Mouse (Mus musculus) Patski (cell line): Measurements from ENCODE around the gene Zbtb6. TPM values are rescaled to one million over a fixed set of nuclear protein-coding genes. Genes with fewer than 3 reads are reported as not detected.

ENCODE experiments used
- ATAC-seq: fragments of 100-300 bp; one replicate; pipeline ENCODE4 v1.8.0; 2021
- CTCF ChIA-PET: fragments of 350-600 bp; sonication (Branson Sonifier 250); formaldehyde crosslinking; loops from one replicate; lab custom pipeline; 2022; ENCODE audit warnings: inconsistent platforms; lab: Charles Lee
- POLR2A ChIA-PET: fragments of 350-600 bp; sonication (Branson Sonifier 250); formaldehyde crosslinking; loops from one replicate; lab custom pipeline; 2022; ENCODE audit warnings: antibody characterized with exemption, inconsistent platforms; lab: Charles Lee
- DNase-seq: peaks from one replicate; pipeline ENCODE4 v3.0.0-alpha.2; 2011; ENCODE audit warnings: low read depth, low spot score
- H3K27me3 ChIP-seq: fragments of 371-371 bp; one replicate; pipeline ENCODE4 v1.5.1; 2021
- CTCF ChIP-seq: fragments of 100-300 bp; IDR thresholded peaks from one replicate; pipeline ENCODE4 v1.5.1; 2021
- in situ Hi-C: fragments of 300-500 bp; cut with MboI; formaldehyde crosslinking; loops from 3 replicates; pipeline ENCODE4 v1.11.1; 2018; ENCODE audit warnings: low pct_unique_long_range_greater_than_20kb, mixed read lengths
- polyA plus RNA-seq: library from polyadenylated mRNA; unstranded; gene quantifications from one replicate; pipeline ENCODE4 v1.2.3, GENCODE M21; 2021

Zbtb6 gene
- polyA plus RNA-seq, 1 experiment from 2014 or later: 11.5 TPM

GRCm38 (mm10) chr2:37451667-37452375 is 8.8 kb upstream of the Zbtb6 start:
- ATAC-seq: peak; percentile 97
- POLR2A ChIA-PET: interaction anchor here (0.6 to 1.1 kb wide), 3 partner anchors 18 to 177 kb away, joined by 3 read pairs; no protein-coding TSS in a partner anchor
- in situ Hi-C loops: no loop called here

DNA sequence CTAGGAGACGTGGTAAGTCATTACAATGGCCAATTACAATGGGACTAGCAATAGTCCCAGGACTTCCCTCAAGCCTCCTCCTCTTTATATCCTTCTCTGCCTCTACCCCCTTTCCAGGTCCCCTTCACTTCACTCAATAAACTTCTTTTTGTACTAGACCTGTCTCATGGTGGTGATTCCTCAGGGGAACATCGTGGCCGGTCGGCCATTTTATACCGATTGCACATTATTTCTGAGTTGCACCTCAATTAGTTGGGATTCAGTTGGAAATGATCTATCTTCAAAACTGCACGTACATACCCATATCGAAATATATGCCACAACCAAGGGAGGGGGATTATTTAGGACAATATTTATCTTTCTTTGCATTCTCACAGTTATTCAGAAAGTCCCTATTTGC is 11.4 kb downstream of the Zbtb6 start:
- no peak for DNase-seq
- TF ChIP-seq CTCF: no peak
- in situ Hi-C loops: no loop called here
- POLR2A ChIA-PET: interaction anchor here (1.7 kb wide), 1 partner anchor 20 kb away, joined by 3 read pairs; no protein-coding TSS in a partner anchor
- CTCF ChIA-PET: no interaction called here
- H3K27me3 ChIP-seq: no peaks in the 10 kb centered on the region
- no peak for ATAC-seq

More at GRCm38 (mm10) chr2:37451667-37452375, 8.8 kb upstream of the Zbtb6 start:
- CTCF ChIA-PET: interaction anchor here (1.1 to 1.3 kb wide), 2 partner anchors 27 to 33 kb away, joined by 4 to 5 read pairs; no protein-coding TSS in a partner anchor
- no peak for TF ChIP-seq CTCF
- H3K27me3 ChIP-seq: no peaks in the 10 kb centered on the region
- DNase-seq: peak; percentile 57

- ATAC-seq (peak; percentile 92), DNase-seq (peak; percentile 55)
- in situ Hi-C loops: no loop called here
- ChIA-PET CTCF (no interaction called here), POLR2A (interaction anchor here (1.7 kb wide), 1 partner anchor 21 kb away, joined by 3 read pairs; no protein-coding TSS in a partner anchor)
- no peak for TF ChIP-seq CTCF
- no peaks in the 10 kb centered on the region for H3K27me3 ChIP-seq
Measured at GRCm38 (mm10) chr2:37430593-37431464, 12.1 kb downstream of the Zbtb6 start.

- ChIA-PET CTCF (interaction anchor here (1.8 kb wide), 1 partner anchor 28 kb away, joined by 5 read pairs; no protein-coding TSS in a partner anchor), POLR2A (no interaction called here)
- no peaks in the 10 kb centered on the region for H3K27me3 ChIP-seq
- TF ChIP-seq CTCF: peak; percentile 27
- DNase-seq: no peak
- in situ Hi-C loops: no loop called here
- ATAC-seq: no peak
Measured at GRCm38 (mm10) chr2:37423671-37424070, 19.3 kb downstream of the Zbtb6 start.

GRCm38 (mm10) chr2:37422306-37423304 is 20.4 kb downstream of the Zbtb6 start, which contains the start of gene Rc3h2:
Gene Rc3h2, minus strand, starts transcription at chr2:37422903.
- TF ChIP-seq CTCF: no peak
- in situ Hi-C loops: no loop called here
- ChIA-PET CTCF (no interaction called here), POLR2A (interaction anchor here (0.9 kb wide), 1 partner anchor 21 kb away, joined by 4 read pairs; the partner anchor contains the start of gene Rabgap1)
- no peaks in the 10 kb centered on the region for H3K27me3 ChIP-seq
- ATAC-seq (peak; percentile 98), DNase-seq (peak; percentile 85)

DNA sequence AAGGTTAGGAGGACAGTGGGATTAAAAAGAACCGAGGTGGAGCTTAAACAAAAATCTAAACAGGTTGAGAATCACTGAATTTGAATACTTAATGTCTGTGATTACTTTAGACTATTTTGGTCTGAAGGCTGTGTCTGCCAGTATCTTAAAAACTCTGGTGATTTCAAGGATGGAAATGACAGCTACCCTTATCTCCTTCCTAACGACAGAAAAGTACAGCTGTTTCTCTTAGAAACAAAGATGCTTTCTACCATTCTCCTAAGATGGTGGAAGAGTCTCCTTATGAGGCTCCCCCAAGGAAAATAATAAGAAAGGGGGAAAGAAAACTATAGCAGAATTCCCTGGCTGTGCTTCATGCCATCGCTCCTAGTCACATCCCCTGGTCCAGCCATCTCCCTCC is 21.1 kb downstream of the Zbtb6 start:
- POLR2A ChIA-PET: no interaction called here
- DNase-seq (no peak), ATAC-seq (no peak)
- CTCF ChIA-PET: no interaction called here
- in situ Hi-C loops: no loop called here
- H3K27me3 ChIP-seq: no peaks in the 10 kb centered on the region
- no peak for TF ChIP-seq CTCF

- CTCF ChIA-PET: interaction anchor here (1.8 kb wide), 1 partner anchor 14 kb away, joined by 3 read pairs; no protein-coding TSS in a partner anchor
- in situ Hi-C loops: loop anchor here (25.0 kb wide), 1 partner anchor 1642 kb away; no protein-coding TSS in a partner anchor
- no peak for DNase-seq
- ATAC-seq: no peak
- H3K27me3 ChIP-seq: no peaks in the 10 kb centered on the region
- POLR2A ChIA-PET: no interaction called here
- no peak for TF ChIP-seq CTCF
Measured at GRCm38 (mm10) chr2:37395539-37395938, 47.4 kb downstream of the Zbtb6 start.

- no peak for TF ChIP-seq CTCF
- no peak for ATAC-seq
Measured at GRCm38 (mm10) chr2:37382921-37383320, 60.0 kb downstream of the Zbtb6 start.

DNA sequence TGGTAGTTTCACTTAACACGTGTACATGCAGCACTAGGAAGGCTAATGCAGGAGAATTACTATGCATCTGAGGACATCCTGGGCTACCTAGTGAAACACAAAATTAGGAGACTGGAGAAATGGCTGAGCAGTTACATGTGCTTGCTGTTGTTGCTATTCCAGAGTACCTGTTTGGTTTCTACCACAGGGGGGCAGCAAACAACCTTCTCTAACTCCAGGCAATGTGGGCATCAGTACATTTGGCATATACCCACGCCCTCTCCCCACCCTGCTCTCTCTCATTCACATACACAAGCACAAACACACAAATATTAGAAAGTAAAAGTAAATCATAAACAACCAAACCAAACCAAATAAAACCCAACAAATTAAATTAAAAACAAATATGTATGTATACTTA is 62.8 kb downstream of the Zbtb6 start:
- DNase-seq (no peak), ATAC-seq (peak; percentile 17)
- peak; percentile 69 for TF ChIP-seq CTCF
- ChIA-PET CTCF (no interaction called here), POLR2A (no interaction called here)
- no peaks in the 10 kb centered on the region for H3K27me3 ChIP-seq
- in situ Hi-C loops: loop anchor here (25.0 kb wide), 1 partner anchor 1657 kb away; no protein-coding TSS in a partner anchor

More at GRCm38 (mm10) chr2:37382921-37383320, 60.0 kb downstream of the Zbtb6 start:
- POLR2A ChIA-PET: no interaction called here
- DNase-seq: no peak
- CTCF ChIA-PET: no interaction called here
- H3K27me3 ChIP-seq: no peaks in the 10 kb centered on the region
- in situ Hi-C loops: loop anchor here (25.0 kb wide), 1 partner anchor 1654 kb away; no protein-coding TSS in a partner anchor
